Mouse (Mus musculus) CH12.LX (cell line): ENCODE measurements around the gene Fbxo36. TPM values are rescaled to one million over a fixed set of nuclear protein-coding genes. Genes with fewer than 3 reads are reported as not detected.

ENCODE experiments used
- DNase-seq: peaks from one replicate; pipeline ENCODE4 v3.0.0-alpha.2; 2013; ENCODE audit errors: extremely low read depth
- H3K27ac ChIP-seq: 2 replicates; pipeline ENCODE4 v1.5.1; 2012; ENCODE audit warnings: low read depth, mild to moderate bottlenecking, control low read depth, moderate library complexity; ENCODE audit not compliant: insufficient read depth
- H3K27me3 ChIP-seq: replicated peaks from 2 replicates; pipeline ENCODE3; 2012; ENCODE audit warnings: inconsistent platforms
- H3K36me3 ChIP-seq, 2 experiments: replicated peaks in 1 of 2; 2 replicates each; pipeline versions ENCODE3 to v1.6.1; 2012; ENCODE audit warnings: inconsistent platforms in 1 of 2, low read length in 1 of 2, mild to moderate bottlenecking in 1 of 2, mixed read lengths in 1 of 2, moderate library complexity in 1 of 2; ENCODE audit not compliant: control insufficient read depth in 1 of 2, insufficient read depth in 1 of 2
- H3K4me1 ChIP-seq, 2 experiments: 2 replicates each; pipeline ENCODE4 v1.6.1; 2012; ENCODE audit warnings: inconsistent platforms in 1 of 2, moderate library complexity in 1 of 2; ENCODE audit not compliant: insufficient read depth in 2 of 2, control insufficient read depth in 1 of 2
- H3K4me2 ChIP-seq: 2 replicates; pipeline ENCODE4 v1.6.1; 2012; ENCODE audit warnings: low read depth, mild to moderate bottlenecking, control low read depth; ENCODE audit not compliant: poor library complexity, insufficient read depth, severe bottlenecking
- H3K4me3 ChIP-seq, 3 experiments: fragments of 150-350 bp in 1 of 3; sonication (generic) in 1 of 3; replicated peaks in 1 of 3; 2 replicates each; pipeline versions ENCODE3 to v1.5.1; 2011 to 2012; ENCODE audit warnings: low read depth in 2 of 3, low read length in 2 of 3, mild to moderate bottlenecking in 2 of 3, moderate library complexity in 2 of 3, control low read depth in 1 of 3, improper control_type of control experiment in 1 of 3, inconsistent platforms in 1 of 3, mixed read lengths in 1 of 3; ENCODE audit not compliant: poor library complexity in 1 of 3
- H3K79me2 ChIP-seq: replicated peaks from 2 replicates; pipeline ENCODE4 v1.6.1; 2012; ENCODE audit warnings: mild to moderate bottlenecking, moderate library complexity; ENCODE audit not compliant: control insufficient read depth, poor library complexity, insufficient read depth, severe bottlenecking; ENCODE audit errors: extremely low read depth
- H3K9ac ChIP-seq: 2 replicates; pipeline ENCODE4 v1.6.1; 2012; ENCODE audit warnings: low read depth, mild to moderate bottlenecking, control low read depth, moderate library complexity; ENCODE audit not compliant: insufficient read depth
- H3K9me3 ChIP-seq: replicated peaks from 2 replicates; pipeline ENCODE3; 2012; ENCODE audit warnings: low read length, inconsistent platforms, mixed read lengths
- BHLHE40 ChIP-seq: IDR thresholded peaks from 2 replicates; pipeline ENCODE4 v1.6.1; 2011; ENCODE audit warnings: mild to moderate bottlenecking, low read depth, low read length, improper control_type of control experiment
- CHD2 ChIP-seq: IDR thresholded peaks from 2 replicates; pipeline ENCODE4 v1.6.1; 2011; ENCODE audit warnings: low read length, improper control_type of control experiment
- CTCF ChIP-seq, 2 experiments: IDR thresholded peaks in 1 of 2; conservative IDR thresholded peaks in 1 of 2; 2 replicates each; pipeline ENCODE4 v1.5.1; 2011 to 2012; ENCODE audit warnings: low read depth in 2 of 2, low read length in 2 of 2, improper control_type of control experiment in 1 of 2, inconsistent platforms in 1 of 2, mild to moderate bottlenecking in 1 of 2, moderate library complexity in 1 of 2
- E2F4 ChIP-seq: IDR thresholded peaks from 2 replicates; pipeline ENCODE4 v1.6.1; 2011; ENCODE audit warnings: low read depth, low read length, improper control_type of control experiment; ENCODE audit not compliant: insufficient replicate concordance
- ELF1 ChIP-seq: IDR thresholded peaks from 2 replicates; pipeline ENCODE4 v1.6.1; 2014; ENCODE audit warnings: low read depth, mild to moderate bottlenecking, inconsistent platforms, low read length, improper control_type of control experiment
- EP300 ChIP-seq: IDR thresholded peaks from 2 replicates; pipeline ENCODE4 v1.6.1; 2011; ENCODE audit warnings: low read length, improper control_type of control experiment
- ETS1 ChIP-seq: conservative IDR thresholded peaks from 2 replicates; pipeline ENCODE4 v1.6.1; 2012; ENCODE audit warnings: low read depth, mild to moderate bottlenecking, inconsistent platforms, low read length, improper control_type of control experiment, moderate library complexity
- HCFC1 ChIP-seq: IDR thresholded peaks from 2 replicates; pipeline ENCODE4 v1.6.1; 2012; ENCODE audit warnings: low read depth, mild to moderate bottlenecking, inconsistent platforms, low read length, improper control_type of control experiment
- IRF4 ChIP-seq: IDR thresholded peaks from 2 replicates; pipeline ENCODE4 v1.6.1; 2014; ENCODE audit warnings: low read depth, mild to moderate bottlenecking, inconsistent platforms, low read length, improper control_type of control experiment
- JUN ChIP-seq: IDR thresholded peaks from 2 replicates; pipeline ENCODE4 v1.6.1; 2011; ENCODE audit warnings: low read depth, mild to moderate bottlenecking, low read length, improper control_type of control experiment, moderate library complexity; ENCODE audit not compliant: insufficient read depth
- KAT2A ChIP-seq: IDR thresholded peaks from 2 replicates; pipeline ENCODE4 v1.6.1; 2012; ENCODE audit warnings: low read length, improper control_type of control experiment, inconsistent platforms; ENCODE audit not compliant: insufficient replicate concordance
- MAFK ChIP-seq: IDR thresholded peaks from 2 replicates; pipeline ENCODE4 v1.6.1; 2011; ENCODE audit warnings: low read length, improper control_type of control experiment; ENCODE audit not compliant: insufficient replicate concordance
- MAX ChIP-seq: IDR thresholded peaks from 2 replicates; pipeline ENCODE4 v1.6.1; 2011; ENCODE audit warnings: low read length, improper control_type of control experiment
- MAZ ChIP-seq: IDR thresholded peaks from 2 replicates; pipeline ENCODE4 v1.6.1; 2012; ENCODE audit warnings: low read depth, mild to moderate bottlenecking, inconsistent platforms, low read length, improper control_type of control experiment, moderate library complexity
- MXI1 ChIP-seq: IDR thresholded peaks from 2 replicates; pipeline ENCODE4 v1.6.1; 2011; ENCODE audit warnings: mild to moderate bottlenecking, low read depth, low read length, improper control_type of control experiment
- NELFE ChIP-seq: IDR thresholded peaks from 2 replicates; pipeline ENCODE4 v1.6.1; 2011; ENCODE audit warnings: low read depth, low read length, improper control_type of control experiment
- NRF1 ChIP-seq: IDR thresholded peaks from 2 replicates; pipeline ENCODE4 v1.6.1; 2014; ENCODE audit warnings: low read depth, mild to moderate bottlenecking, inconsistent platforms, low read length, improper control_type of control experiment, moderate library complexity
- POLR2A ChIP-seq: IDR thresholded peaks from 2 replicates; pipeline ENCODE4 v1.6.1; 2011; ENCODE audit warnings: low read depth, mild to moderate bottlenecking, improper control_type of control experiment, low read length
- POLR2AphosphoS2 ChIP-seq: IDR thresholded peaks from 2 replicates; pipeline ENCODE4 v1.6.1; 2011; ENCODE audit warnings: low read depth, low read length, improper control_type of control experiment
- RAD21 ChIP-seq: IDR thresholded peaks from 2 replicates; pipeline ENCODE4 v1.6.1; 2011; ENCODE audit warnings: low read depth, mild to moderate bottlenecking, low read length, improper control_type of control experiment, moderate library complexity
- RCOR1 ChIP-seq: conservative IDR thresholded peaks from 2 replicates; pipeline ENCODE4 v1.6.1; 2012; ENCODE audit warnings: low read depth, mild to moderate bottlenecking, inconsistent platforms, low read length, improper control_type of control experiment
- SIN3A ChIP-seq: IDR thresholded peaks from 2 replicates; pipeline ENCODE4 v1.6.1; 2012; ENCODE audit warnings: low read length, improper control_type of control experiment, inconsistent platforms
- TBP ChIP-seq: conservative IDR thresholded peaks from 2 replicates; pipeline ENCODE4 v1.6.1; 2011; ENCODE audit warnings: low read depth, low read length, improper control_type of control experiment
- TCF12 ChIP-seq: IDR thresholded peaks from 2 replicates; pipeline ENCODE4 v1.6.1; 2014; ENCODE audit warnings: low read depth, mild to moderate bottlenecking, inconsistent platforms, low read length, improper control_type of control experiment
- UBTF ChIP-seq: IDR thresholded peaks from 2 replicates; pipeline ENCODE4 v1.6.1; 2012; ENCODE audit warnings: low read depth, mild to moderate bottlenecking, inconsistent platforms, low read length, improper control_type of control experiment, moderate library complexity
- USF2 ChIP-seq: conservative IDR thresholded peaks from 2 replicates; pipeline ENCODE4 v1.6.1; 2011; ENCODE audit warnings: low read depth, low read length, improper control_type of control experiment
- ZC3H11A ChIP-seq: IDR thresholded peaks from 2 replicates; pipeline ENCODE4 v1.6.1; 2012; ENCODE audit warnings: low read depth, mild to moderate bottlenecking, inconsistent platforms, low read length, improper control_type of control experiment
- ZNF384 ChIP-seq: IDR thresholded peaks from 2 replicates; pipeline ENCODE4 v1.6.1; 2012; ENCODE audit warnings: low read depth, low read length, improper control_type of control experiment, inconsistent platforms
- dilution Hi-C: fragments of 300-500 bp; cut with MboI; formaldehyde crosslinking; loops from 2 replicates; pipeline ENCODE4 v1.14.3; 2020; ENCODE audit warnings: low sequenced_read_pairs; ENCODE audit not compliant: extremely low pct_unique_long_range_greater_than_20kb, extremely low pct_ligation_motif_present
- in situ Hi-C: fragments of 300-500 bp; cut with MboI; formaldehyde crosslinking; loops from 3 replicates; pipeline ENCODE4 v1.14.3; 2019; ENCODE audit warnings: low sequenced_read_pairs, low pct_ligation_motif_present, low pct_unique_long_range_greater_than_20kb, mixed read lengths
- polyA plus RNA-seq: library from polyadenylated mRNA; unstranded; fragments of >175 nt; gene quantifications from 2 replicates; pipeline ENCODE4 v1.2.1, GENCODE M21; 2012; ENCODE audit warnings: low read depth; ENCODE audit not compliant: insufficient read length
- total RNA-seq, 2 experiments: library from RNA; depleted of rRNA; stranded (reverse); fragments of 300-350 nt in 1 of 2; fragments of >200 nt in 1 of 2; gene quantifications; 2 replicates each; pipeline ENCODE4 v1.2.3; 2012 to 2014

Gene Fbxo36
- total RNA-seq (2012; rRNA removed), result 2.5 and 3.2 TPM in 2 replicates
- total RNA-seq (2014; rRNA removed), result 3.0 and 3.2 TPM in 2 replicates
- polyA plus RNA-seq, result 3.2 and 3.8 TPM in 2 replicates

DNA sequence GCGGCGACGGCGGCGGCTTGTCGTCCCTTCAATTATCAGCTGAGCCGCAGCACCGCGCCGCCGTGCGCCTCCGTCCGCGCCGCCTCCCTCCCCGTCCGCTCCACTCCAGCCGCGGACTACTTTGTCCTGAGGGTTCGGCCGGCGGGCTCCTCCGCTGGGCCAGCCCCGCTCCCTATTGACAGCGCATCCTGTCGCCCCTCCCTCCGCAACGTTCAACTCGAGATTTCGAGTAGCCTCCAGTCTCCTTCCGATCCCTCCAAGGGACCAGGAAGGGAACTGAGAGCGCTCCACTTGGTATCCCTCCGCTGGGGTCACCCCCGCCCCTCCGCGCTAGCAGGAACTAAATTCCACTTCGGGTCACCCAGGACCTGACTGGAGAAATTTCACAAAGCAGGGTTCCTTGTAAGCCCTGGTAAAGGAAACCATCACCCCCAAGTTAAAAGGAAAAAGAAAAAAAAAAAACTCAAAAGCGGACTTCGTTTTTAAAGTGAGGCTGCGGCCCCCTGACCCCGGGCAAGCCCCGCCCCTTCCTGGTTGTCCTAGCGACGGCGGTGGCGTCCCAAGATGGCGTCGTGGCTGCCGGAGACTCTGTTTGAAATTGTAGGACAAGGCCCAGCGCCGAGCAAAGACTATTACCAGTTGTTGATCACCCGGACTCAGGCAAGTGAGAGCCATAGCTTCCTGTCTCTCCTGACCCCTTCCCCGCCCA is at the start of gene Fbxo36:
Gene Fbxo36 (plus strand): TSS at position 533 of the 709 bp plus-strand sequence.
- peaks cover 0 to 2% of the 10 kb centered on the region in 2 experiments for H3K36me3 ChIP-seq
- H3K27ac ChIP-seq, result peak within 1 kb of the TSS; percentile 91
- H3K4me2 ChIP-seq, result peak within 1 kb of the TSS; percentile 95
- H3K9ac ChIP-seq, result peak within 1 kb of the TSS; percentile 99
- H3K9me3 ChIP-seq, result no peaks in the 10 kb centered on the region
- H3K4me3 ChIP-seq, result peak within 1 kb of the TSS; percentile 82 to 84 (median 84)
- H3K79me2 ChIP-seq, result peaks cover 45% of the 10 kb centered on the region
- in situ Hi-C loops (no loop called here), dilution Hi-C loops (no loop called here)
- peak; percentile 91 for DNase-seq
- no peaks in the 10 kb centered on the region for H3K27me3 ChIP-seq
- peaks cover 0 to 13% of the 10 kb centered on the region in 2 experiments; a peak in 2 of 4 replicates for H3K4me1 ChIP-seq
- peak; percentile 93 for TF ChIP-seq MXI1
- no peak for TF ChIP-seq POLR2AphosphoS2
- no peak for TF ChIP-seq EP300
- TF ChIP-seq NRF1, result peak; percentile 34; the same call in 1 of the 2 replicates
- TF ChIP-seq CHD2, result peak; percentile 95
- 0 out of 2 replicates have a peak, but pooled peaks have one; percentile 29 for TF ChIP-seq E2F4
- peak; percentile 57 for TF ChIP-seq POLR2A
- peak; percentile 84; the same call in 1 of the 2 replicates for TF ChIP-seq UBTF
- TF ChIP-seq RCOR1, result no peak
- TF ChIP-seq ZC3H11A, result no peak
- peak; percentile 77 for TF ChIP-seq HCFC1
- TF ChIP-seq JUN, result no peak
- peak; percentile 54; the same call in 1 of the 2 replicates for TF ChIP-seq ETS1
- TF ChIP-seq NELFE, result peak; percentile 8; the same call in 1 of the 2 replicates
- no peak for TF ChIP-seq RAD21
- TF ChIP-seq ELF1, result peak; percentile 90
- peak; percentile 98 for TF ChIP-seq MAZ
- TF ChIP-seq ZNF384, result 0 out of 2 replicates have a peak, but pooled peaks have one; percentile 49
- peak; percentile 96 for TF ChIP-seq SIN3A
- 0 out of 2 replicates have a peak, but pooled peaks have one; percentile 10 for TF ChIP-seq BHLHE40
- peak; percentile 70 for TF ChIP-seq IRF4
- peak; percentile 96; the same call in 1 of the 2 replicates for TF ChIP-seq KAT2A
- TF ChIP-seq TCF12, result peak; percentile 55; the same call in 1 of the 2 replicates
- no peak for TF ChIP-seq CTCF (conservative IDR thresholded peaks at IDR 0.05 in 1 of 2, IDR thresholded peaks at IDR 0.05 in 1 of 2; ENCODE audit: low read depth in 2 of 2, low read length in 2 of 2)
- peak; percentile 27; the same call in 1 of the 2 replicates for TF ChIP-seq TBP
- peak; percentile 38; the same call in 1 of the 2 replicates for TF ChIP-seq MAX
- TF ChIP-seq MAFK, result no peak
- no peak for TF ChIP-seq USF2
